Mouse (Mus musculus): Measurements from ENCODE around the gene Bricd5.
"Not testable (repeated sequence)": the region's sequence is repeated elsewhere in the genome, so short reads cannot be mapped to it uniquely, and the experiment has no call there.

Bricd5 gene

DNA sequence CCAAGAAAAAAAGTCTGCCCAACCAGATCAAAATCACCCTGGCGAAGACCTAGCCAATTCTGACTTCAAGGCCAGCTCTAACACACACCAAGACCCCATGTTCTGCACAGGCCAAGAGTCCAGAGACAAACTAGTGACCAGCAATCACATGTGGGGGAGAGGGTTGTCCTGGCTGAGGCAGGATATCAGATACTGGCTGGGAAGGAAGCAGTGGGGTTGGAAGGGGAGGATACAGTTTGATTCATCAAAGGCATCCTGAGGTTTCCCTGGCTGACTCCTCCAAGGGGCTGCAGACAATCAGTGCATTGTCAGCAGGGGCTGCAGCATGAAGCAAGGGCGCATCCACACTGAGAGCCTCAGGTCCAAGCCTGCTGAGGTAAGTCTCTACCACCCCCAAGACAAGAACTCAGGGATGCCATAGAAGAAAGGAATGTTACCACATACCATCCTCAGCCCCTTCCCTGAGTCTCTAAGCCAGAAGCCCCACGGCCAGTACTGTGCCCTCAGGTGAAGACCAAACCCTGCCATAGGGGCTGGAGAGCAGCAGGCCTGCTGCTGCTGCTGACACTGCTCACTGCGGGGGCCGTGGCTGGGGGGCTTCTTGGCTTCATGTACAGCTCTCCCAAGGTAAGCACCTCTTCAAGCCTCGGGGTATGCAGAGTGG, at the start of gene Bricd5:
Bricd5 (plus strand) TSS at position 273 of the 664 bp plus-strand sequence.
- DNase-seq, result no peak

GRCm38 (mm10) chr17:24424489-24424888, 49.2 kb upstream of the Bricd5 start:
- no peak for DNase-seq

DNA sequence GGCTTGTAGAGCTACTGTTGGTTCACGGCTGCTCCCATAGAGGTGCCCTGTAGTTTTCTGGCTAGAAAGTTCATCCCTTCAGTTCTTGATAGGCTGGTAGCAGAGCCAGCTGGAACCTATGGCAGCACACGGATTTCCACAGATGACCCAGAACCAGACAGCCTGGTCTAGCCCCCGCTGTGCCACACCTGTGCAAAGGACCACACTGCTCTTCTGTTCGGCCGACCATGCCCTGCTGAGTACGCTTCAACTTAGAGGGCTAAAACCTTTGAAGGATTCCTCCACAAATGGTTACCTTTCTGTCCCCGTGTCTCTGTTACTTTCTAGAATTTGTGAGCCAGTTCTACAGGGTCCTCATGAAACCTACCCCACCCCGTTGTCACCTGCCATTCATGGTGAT, 48.4 kb upstream of the Bricd5 start:
- DNase-seq, result not testable (repeated sequence)

GRCm38 (mm10) chr17:24425905-24426304, 47.8 kb upstream of the Bricd5 start:
- no peak for DNase-seq

DNA sequence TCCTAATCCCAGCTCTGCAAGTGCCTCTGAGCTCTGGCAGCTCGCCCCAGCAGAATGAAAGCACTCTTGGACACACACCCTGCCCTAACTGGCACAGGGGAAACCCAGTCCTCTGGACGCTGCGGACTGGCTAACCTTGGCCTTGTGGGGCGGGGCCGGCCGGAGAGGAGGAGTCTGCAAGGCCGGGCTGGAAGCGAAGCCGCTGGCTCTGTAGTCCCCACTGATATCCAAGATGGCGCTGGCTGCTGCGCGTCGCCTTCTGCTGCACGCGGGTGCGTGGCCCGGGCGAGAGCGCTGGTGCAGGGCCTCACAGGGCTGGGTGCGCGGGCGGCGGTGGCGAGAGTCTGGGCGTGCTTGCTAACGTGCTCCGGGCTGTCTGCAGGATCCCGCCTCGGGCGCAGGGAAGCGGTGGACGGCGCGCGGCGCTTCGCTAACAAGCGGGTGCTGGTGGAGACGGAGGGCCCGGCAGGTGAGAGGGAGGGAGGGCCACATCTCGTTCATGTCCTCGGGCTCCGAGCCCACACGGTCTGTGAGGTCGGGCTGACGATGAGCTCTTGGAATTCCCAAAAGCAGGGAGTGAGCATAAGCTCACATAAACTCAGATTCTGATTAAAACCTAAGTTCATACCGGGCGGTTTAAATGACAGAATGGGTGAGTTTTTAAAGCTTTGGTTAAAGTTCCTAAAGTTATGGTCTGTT, 47.1 kb upstream of the Bricd5 start, which contains the start of gene Eci1:
Eci1 (plus strand) TSS at position 171 of the 699 bp plus-strand sequence.
- peak; percentile 97 for DNase-seq

DNA sequence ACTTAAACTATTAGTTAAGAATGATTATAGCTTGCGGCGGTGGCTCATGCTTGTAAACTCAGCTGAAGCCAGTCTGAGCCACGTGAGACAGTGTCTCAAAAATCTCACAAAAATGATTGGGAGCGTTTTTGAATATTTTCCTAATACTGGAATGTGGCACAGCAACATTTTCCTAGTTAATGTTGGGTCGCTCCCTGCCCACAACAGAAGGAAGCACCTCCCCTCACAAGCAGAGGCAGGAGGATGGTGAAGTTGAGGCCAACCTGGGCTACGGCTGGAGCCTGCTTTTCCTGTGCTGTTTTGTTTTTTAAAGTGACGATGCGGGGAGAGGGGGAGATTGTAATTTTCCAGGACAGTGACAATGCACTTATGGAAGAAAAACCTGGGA, 46.5 kb upstream of the Bricd5 start:
- DNase-seq, result peak; percentile 45

GRCm38 (mm10) chr17:24429201-24429983, 44.3 kb upstream of the Bricd5 start:
- DNase-seq, result peak; percentile 58

DNA sequence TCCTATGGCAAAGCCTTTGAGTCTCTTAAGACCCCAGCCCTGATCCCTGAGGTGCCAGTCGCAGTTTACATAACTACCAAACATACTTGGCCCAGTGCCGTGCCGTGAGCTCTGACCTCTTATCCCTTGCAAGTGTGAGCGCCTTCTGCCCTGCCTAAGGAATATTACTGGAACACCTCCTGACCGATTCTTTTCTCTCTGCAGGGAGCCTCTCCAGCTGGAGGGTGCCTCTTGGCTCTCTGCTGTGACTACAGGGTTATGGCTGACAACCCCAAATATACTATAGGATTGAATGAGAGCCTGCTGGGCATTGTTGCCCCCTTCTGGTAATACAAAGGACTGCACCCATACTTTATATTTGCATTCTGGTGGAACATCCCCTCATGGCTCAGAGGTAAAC, 36.7 kb upstream of the Bricd5 start:
- peak; percentile 52 for DNase-seq

DNA sequence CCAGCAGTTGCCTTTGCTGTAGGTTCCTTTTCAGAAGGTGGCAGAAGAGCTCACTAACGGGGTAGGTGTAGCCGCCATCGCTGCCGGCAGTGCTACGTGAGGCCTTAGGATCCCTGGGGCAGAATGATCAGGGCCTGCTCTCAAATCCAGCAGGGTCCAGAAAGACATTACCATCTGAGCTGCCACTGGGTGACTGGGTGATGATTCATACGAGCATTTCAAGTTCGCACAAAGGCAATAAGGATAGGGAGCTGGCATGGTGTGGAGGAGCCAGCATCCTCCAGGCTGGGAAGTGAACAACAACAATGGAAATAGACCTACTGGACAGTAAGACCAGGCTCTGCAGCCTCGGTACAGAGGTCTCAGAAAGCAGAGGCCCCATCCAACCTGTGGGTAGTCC, 33.3 kb upstream of the Bricd5 start:
- DNase-seq, result no peak

DNA sequence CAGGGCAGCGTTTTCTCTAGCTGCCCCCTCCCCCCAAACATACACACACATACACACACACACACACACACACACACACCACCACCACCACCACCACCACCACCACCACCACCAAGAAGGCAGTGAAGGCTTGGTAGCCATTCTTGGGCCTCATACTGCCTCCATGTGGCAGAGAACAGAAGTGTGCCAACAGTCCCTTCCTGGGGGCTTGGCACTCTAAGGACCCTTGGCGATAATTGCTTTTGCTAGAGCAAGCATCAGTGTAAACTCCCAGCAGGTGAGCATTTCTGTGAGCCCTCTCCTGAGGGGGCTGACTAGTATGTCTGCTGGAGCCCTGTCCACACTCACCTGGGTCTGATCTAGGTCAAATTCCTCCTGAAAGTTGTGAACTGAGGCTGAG, 32.5 kb upstream of the Bricd5 start:
- DNase-seq, result no peak

- no peak for DNase-seq
Observed at GRCm38 (mm10) chr17:24442107-24442506, 31.6 kb upstream of the Bricd5 start.

GRCm38 (mm10) chr17:24442632-24443155, 31.0 kb upstream of the Bricd5 start, which contains the start of gene Dnase1l2:
TSS of gene Dnase1l2 (minus strand) at chr17:24443105.
- DNase-seq, result no peak

DNA sequence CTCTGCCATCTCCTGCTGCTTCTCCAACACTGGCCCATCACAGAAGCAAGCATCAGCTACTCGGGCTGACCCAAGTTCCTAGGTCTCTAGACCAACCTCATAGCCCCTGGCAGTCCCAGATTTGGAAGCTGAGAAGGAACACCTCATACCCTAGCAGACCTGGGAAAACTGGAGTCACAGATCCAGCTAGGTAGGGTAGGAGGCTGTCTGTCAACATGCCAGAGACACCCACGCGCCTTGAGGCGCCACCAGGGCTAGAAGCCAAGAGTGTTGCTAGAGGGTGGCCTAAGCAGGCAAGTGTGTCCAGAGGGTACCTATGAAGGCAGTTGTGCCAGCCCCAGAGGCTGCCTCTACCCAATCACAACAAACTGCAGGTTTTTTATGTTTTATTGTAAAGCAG, 30.3 kb upstream of the Bricd5 start:
- DNase-seq, result peak; percentile 47

DNA sequence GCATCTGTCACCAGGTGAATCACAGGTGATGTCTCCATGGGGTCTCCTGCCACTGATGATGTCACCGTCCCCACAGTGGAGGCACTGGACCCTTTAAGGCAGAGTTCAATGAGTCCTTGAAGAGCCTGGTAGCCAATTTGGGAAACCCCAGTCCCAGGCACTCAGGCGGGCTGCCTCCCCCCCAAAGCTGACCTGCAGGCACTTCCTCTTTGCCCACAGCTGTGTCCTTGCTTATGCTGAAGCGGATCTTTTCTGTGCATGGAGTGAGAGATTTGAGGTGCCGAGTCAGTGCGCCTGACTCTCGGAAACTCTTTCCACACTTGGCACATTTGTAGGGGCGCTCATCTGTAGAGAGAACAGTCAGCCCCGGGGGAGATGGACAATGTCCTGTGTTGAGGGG, 27.1 kb upstream of the Bricd5 start:
- DNase-seq, result no peak

- DNase-seq, result no peak
Observed at GRCm38 (mm10) chr17:24449507-24449906, 24.2 kb upstream of the Bricd5 start.

GRCm38 (mm10) chr17:24451220-24451619, 22.5 kb upstream of the Bricd5 start:
- no peak for DNase-seq

DNA sequence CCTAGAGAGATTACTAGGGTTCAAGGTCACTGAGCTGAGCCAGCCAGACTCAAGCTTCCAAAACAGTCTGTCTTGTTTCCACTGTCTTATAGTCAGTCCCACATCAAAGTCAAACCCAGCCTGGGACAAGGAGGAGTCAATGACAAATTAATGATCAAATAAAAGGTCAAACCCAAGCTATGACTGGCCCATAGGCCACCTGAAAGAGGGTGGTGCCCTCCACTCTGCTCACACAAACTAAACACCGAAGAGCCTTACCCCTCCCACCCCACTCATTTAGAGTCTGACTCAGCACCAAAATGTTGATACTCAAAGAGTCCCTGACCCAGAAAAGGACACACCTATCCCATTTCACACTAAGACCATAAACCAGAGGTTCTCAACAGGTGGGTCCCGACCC, 20.3 kb upstream of the Bricd5 start:
- DNase-seq, result no peak

DNA sequence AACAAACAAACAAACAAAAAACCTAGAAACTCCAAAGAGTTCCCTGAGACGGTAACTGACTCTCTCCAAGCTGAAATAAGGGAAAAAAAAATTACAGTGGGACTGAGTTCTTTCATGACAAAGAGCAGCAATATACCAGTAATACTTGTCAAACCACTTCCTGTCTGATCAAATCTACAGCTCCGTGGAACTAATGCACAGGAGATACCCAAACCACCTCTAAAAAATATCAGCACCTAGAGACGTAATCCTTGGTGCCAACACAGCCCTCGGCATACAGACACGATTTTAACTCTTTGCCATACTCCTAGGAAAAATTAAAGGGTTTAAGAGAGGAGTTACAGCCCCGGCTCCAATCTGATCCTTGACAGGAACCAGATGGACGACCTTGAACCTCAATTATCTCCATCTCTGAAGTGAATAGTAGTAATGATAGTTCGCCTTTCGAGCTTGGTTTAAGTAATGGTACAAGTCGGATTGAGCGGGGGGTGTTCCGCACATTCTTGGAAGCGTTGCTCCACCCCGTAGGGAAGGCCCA, 19.4 kb upstream of the Bricd5 start:
- DNase-seq, result no peak

- DNase-seq, result peak; percentile 100
Observed at GRCm38 (mm10) chr17:24454756-24455522, 18.7 kb upstream of the Bricd5 start.

- DNase-seq, result not testable (repeated sequence)
Observed at GRCm38 (mm10) chr17:24455523-24456206, 18.0 kb upstream of the Bricd5 start.

DNA sequence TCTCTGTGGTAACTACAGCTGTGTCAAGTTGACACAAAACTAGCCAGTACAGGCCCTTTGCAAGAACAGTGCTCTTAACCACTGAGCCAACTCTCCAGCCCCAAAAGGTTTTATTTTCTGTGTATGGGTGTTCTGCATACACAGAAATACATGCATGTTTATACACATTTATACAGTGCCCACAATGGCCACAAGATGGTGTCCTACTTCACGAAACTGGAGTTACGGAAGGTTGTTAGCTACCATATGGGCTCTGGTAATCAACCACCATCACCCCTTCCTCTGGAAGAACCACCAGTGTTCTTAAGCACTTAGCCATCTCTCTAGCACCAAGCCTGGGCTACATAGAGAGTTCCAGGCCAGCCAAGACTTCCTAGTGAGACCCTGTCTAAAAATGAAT, 12.1 kb upstream of the Bricd5 start:
- no peak for DNase-seq

- no peak for DNase-seq
Observed at GRCm38 (mm10) chr17:24462932-24463331, 10.8 kb upstream of the Bricd5 start.
